Mouse (Mus musculus) forebrain, embryonic 11.5 days (tissue): ENCODE measurements at regions not wholly inside any gene's neighbourhood (a gene's known extent, or its start where the extent isn't known, plus 50 kb on each side); places are given as distances from the start of the nearest gene placed in this dataset.
A peak's percentile ranks its signal among the peaks of the same experiment; 100 is the strongest.

Experiments used
- ATAC-seq: fragments of 200-750 bp; cut with Nextera tagmentation; replicated peaks from 2 replicates; pipeline ENCODE4 v1.8.0; 2017; ENCODE audit warnings: moderate TSS enrichment; ENCODE audit not compliant: low FRiP score
- DNase-seq: peaks from one replicate; pipeline ENCODE4 v3.0.0-alpha.2; 2017; ENCODE audit warnings: low spot score
- H3K27ac ChIP-seq: fragments of 300-500 bp; sonication (generic); 2 replicates; pipeline ENCODE4 v1.5.1; 2014; ENCODE audit warnings: low read depth, low read length
- H3K27me3 ChIP-seq: fragments of 300-500 bp; sonication (generic); 2 replicates; pipeline ENCODE4 v1.6.1; 2014; ENCODE audit warnings: mild to moderate bottlenecking, low read length, mixed read lengths; ENCODE audit not compliant: control insufficient read depth, insufficient read depth
- H3K36me3 ChIP-seq: fragments of 300-500 bp; sonication (generic); 2 replicates; pipeline ENCODE4 v1.6.1; 2014; ENCODE audit warnings: mild to moderate bottlenecking, low read length, moderate library complexity, mixed read lengths; ENCODE audit not compliant: control insufficient read depth, insufficient read depth
- H3K4me1 ChIP-seq: fragments of 300-500 bp; sonication (generic); replicated peaks from 2 replicates; pipeline ENCODE4 v1.6.1; 2014; ENCODE audit warnings: low read length, mixed read lengths; ENCODE audit not compliant: control insufficient read depth, insufficient read depth
- H3K4me2 ChIP-seq: fragments of 300-500 bp; sonication (generic); 2 replicates; pipeline ENCODE4 v1.6.1; 2014; ENCODE audit warnings: low read depth, mild to moderate bottlenecking, low read length, moderate library complexity, mixed read lengths; ENCODE audit not compliant: severe bottlenecking
- H3K4me3 ChIP-seq: fragments of 300-500 bp; sonication (generic); 2 replicates; pipeline ENCODE4 v1.5.1; 2014; ENCODE audit warnings: low read depth, low read length
- H3K9ac ChIP-seq: fragments of 300-500 bp; sonication (generic); 2 replicates; pipeline ENCODE4 v1.6.1; 2014; ENCODE audit warnings: low read length
- H3K9me3 ChIP-seq: fragments of 300-500 bp; sonication (generic); 2 replicates; pipeline ENCODE4 v1.6.1; 2016; ENCODE audit warnings: low read length, mixed read lengths; ENCODE audit not compliant: control insufficient read depth
- WGBS: fragments of 180-500 bp; shearing (Covaris S2); extraction: QIAGEN DNeasy Blood & Tissue Kit; methylation state at CpG from one replicate; pipeline ENCODE4 v1.1.7; 2014; 5-methylcytosine and 5-hydroxymethylcytosine counted together

- no peaks in the 10 kb centered on the region for H3K9me3 ChIP-seq
- H3K27ac ChIP-seq: no peak overlapping the region
- no peaks in the 10 kb centered on the region for H3K27me3 ChIP-seq
- H3K4me3 ChIP-seq: no peak overlapping the region
- H3K36me3 ChIP-seq: no peaks in the 10 kb centered on the region
- no peak overlapping the region for H3K4me2 ChIP-seq
- no peaks in the 10 kb centered on the region for H3K4me1 ChIP-seq
- H3K9ac ChIP-seq: no peak overlapping the region
- 40% methylated on average over 4 of the region's 4 CpGs for WGBS
- ATAC-seq: peak; percentile 58
- no peak for DNase-seq
These were observed 104.2 kb downstream of the Pctp start for GRCm38 (mm10) chr11:89898516-89898915.

- no peaks in the 10 kb centered on the region for H3K36me3 ChIP-seq
- 78% methylated on average over 3 of the region's 3 CpGs for WGBS
These were observed 105.8 kb downstream of the Pctp start for GRCm38 (mm10) chr11:89896854-89897253.

GRCm38 (mm10) chr11:89871587-89871986 lies 94.1 kb upstream of the Ankfn1 start:
- H3K4me3 ChIP-seq: no peak overlapping the region
- no peak for ATAC-seq
- 57% methylated on average over 2 of the region's 2 CpGs for WGBS

More at GRCm38 (mm10) chr11:89896854-89897253, 105.8 kb downstream of the Pctp start:
- DNase-seq (no peak), ATAC-seq (no peak)
- H3K9me3 ChIP-seq: no peaks in the 10 kb centered on the region
- H3K27ac ChIP-seq: no peak overlapping the region
- no peaks in the 10 kb centered on the region for H3K4me1 ChIP-seq
- H3K4me3 ChIP-seq: no peak overlapping the region
- H3K27me3 ChIP-seq: no peaks in the 10 kb centered on the region
- no peak overlapping the region for H3K4me2 ChIP-seq
- H3K9ac ChIP-seq: no peak overlapping the region

GRCm38 (mm10) chr11:89867575-89867974 lies 90.1 kb upstream of the Ankfn1 start:
- WGBS: 53% methylated on average over 2 of the region's 2 CpGs
- ATAC-seq: no peak
- H3K27me3 ChIP-seq: no peaks in the 10 kb centered on the region
- no peak for DNase-seq
- H3K9me3 ChIP-seq: no peaks in the 10 kb centered on the region
- no peaks in the 10 kb centered on the region for H3K4me1 ChIP-seq
- no peak overlapping the region for H3K9ac ChIP-seq
- no peak overlapping the region for H3K4me2 ChIP-seq
- H3K36me3 ChIP-seq: no peaks in the 10 kb centered on the region
- no peak overlapping the region for H3K27ac ChIP-seq
- no peak overlapping the region for H3K4me3 ChIP-seq

More at GRCm38 (mm10) chr11:89871587-89871986, 94.1 kb upstream of the Ankfn1 start:
- H3K9ac ChIP-seq: no peak overlapping the region
- H3K36me3 ChIP-seq: no peaks in the 10 kb centered on the region
- H3K4me1 ChIP-seq: no peaks in the 10 kb centered on the region
- H3K9me3 ChIP-seq: no peaks in the 10 kb centered on the region
- H3K27ac ChIP-seq: no peak overlapping the region
- no peak overlapping the region for H3K4me2 ChIP-seq
- no peaks in the 10 kb centered on the region for H3K27me3 ChIP-seq
- DNase-seq: no peak

- Histone ChIP-seq H3K4me1 (no peaks in the 10 kb centered on the region), H3K9me3 (no peaks in the 10 kb centered on the region), H3K4me3 (no peak overlapping the region), H3K27ac (no peak overlapping the region), H3K27me3 (no peaks in the 10 kb centered on the region), H3K9ac (no peak overlapping the region), H3K36me3 (no peaks in the 10 kb centered on the region), H3K4me2 (no peak overlapping the region)
- DNase-seq (no peak), ATAC-seq (no peak)
- WGBS: 80% methylated on average over 9 of the region's 9 CpGs
These were observed 78.8 kb upstream of the Ankfn1 start for GRCm38 (mm10) chr11:89856184-89856769.

GRCm38 (mm10) chr11:89841853-89842252 lies 64.4 kb upstream of the Ankfn1 start:
- Histone ChIP-seq H3K4me3 (no peak overlapping the region), H3K9me3 (no peaks in the 10 kb centered on the region), H3K36me3 (no peaks in the 10 kb centered on the region), H3K27ac (no peak overlapping the region), H3K4me1 (no peaks in the 10 kb centered on the region), H3K4me2 (no peak overlapping the region), H3K9ac (no peak overlapping the region), H3K27me3 (no peaks in the 10 kb centered on the region)
- no peak for ATAC-seq
- no peak for DNase-seq

GRCm38 (mm10) chr11:89839671-89840327 lies 62.3 kb upstream of the Ankfn1 start:
- Histone ChIP-seq H3K9me3 (no peaks in the 10 kb centered on the region), H3K4me1 (no peaks in the 10 kb centered on the region), H3K9ac (no peak overlapping the region), H3K4me3 (no peak overlapping the region), H3K27me3 (no peaks in the 10 kb centered on the region), H3K27ac (no peak overlapping the region), H3K36me3 (no peaks in the 10 kb centered on the region), H3K4me2 (no peak overlapping the region)
- no peak for DNase-seq
- WGBS: 30% methylated on average over 6 of the region's 6 CpGs
- no peak for ATAC-seq

GRCm38 (mm10) chr11:89837995-89838394 lies 60.5 kb upstream of the Ankfn1 start:
- Histone ChIP-seq H3K4me2 (no peak overlapping the region), H3K36me3 (no peaks in the 10 kb centered on the region), H3K9ac (no peak overlapping the region), H3K4me3 (no peak overlapping the region), H3K27ac (no peak overlapping the region), H3K27me3 (no peaks in the 10 kb centered on the region), H3K4me1 (no peaks in the 10 kb centered on the region), H3K9me3 (no peaks in the 10 kb centered on the region)
- 95% methylated on average over 1 of the region's 1 CpGs for WGBS
- ATAC-seq (no peak), DNase-seq (no peak)

GRCm38 (mm10) chr11:89836897-89837296 lies 59.4 kb upstream of the Ankfn1 start:
- DNase-seq: no peak
- ATAC-seq: no peak
- H3K27me3 ChIP-seq: no peaks in the 10 kb centered on the region
- no peaks in the 10 kb centered on the region for H3K36me3 ChIP-seq
- WGBS: 96% methylated on average over 4 of the region's 4 CpGs
- H3K4me1 ChIP-seq: no peaks in the 10 kb centered on the region
- no peak overlapping the region for H3K4me3 ChIP-seq
- no peaks in the 10 kb centered on the region for H3K9me3 ChIP-seq
- no peak overlapping the region for H3K4me2 ChIP-seq
- H3K9ac ChIP-seq: no peak overlapping the region
- H3K27ac ChIP-seq: no peak overlapping the region
